Comparison of ENCODE assay signal across 24 mouse cellular contexts in genomic region chr17:58749000-58749399, GRCm38 (mm10).
DNase-seq lines count a peak whose midpoint lies in the region; ATAC-seq and TF ChIP-seq lines count a peak whose summit lies in the region.
"Had no signal": no experiment of that assay in that cellular context is flagged by ENCODE, and none has a peak within 500 bp of the region (broad histone marks: within the 10 kb centered on the region; RNA-seq: fewer than 3 reads in every experiment).

No protein-coding gene starts in this region.

- DNase-seq in cerebellum, adult 9-11 months, result peak; percentile 2
- no peak for DNase-seq in cerebellum, adult 11-12 months
- DNase-seq in forebrain, embryonic 14.5 days (ENCODE audit: low spot score), result peak; percentile 14
- DNase-seq in hindbrain, postnatal 0 days (ENCODE audit: low spot score), result peak; percentile 41
- DNase-seq in brain, embryonic 14.5 days (ENCODE audit: low read depth), result peak; percentile 22
- DNase-seq: adrenal gland, postnatal 10 days; embryo, embryonic 11 days; gastrocnemius, postnatal 25 days; heart, adult 18-20 months; heart, postnatal 4 days; kidney, postnatal 14 days; lung, embryonic 14.5 days; thymus, postnatal 4 days had no signal

- no peak overlapping the region for H3K4me2 ChIP-seq in forebrain, embryonic 14.5 days (ENCODE audit: low read length)
- H3K4me2 ChIP-seq in forebrain, embryonic 16.5 days (ENCODE audit: low read length), result no peak overlapping the region
- H3K4me2 ChIP-seq in hindbrain, postnatal 0 days (ENCODE audit: low read depth, low read length), result no peak overlapping the region
- H3K4me2 ChIP-seq in hindbrain, embryonic 13.5 days, result no peak overlapping the region
- H3K4me2 ChIP-seq: embryonic facial prominence, embryonic 12.5 days; heart, embryonic 11.5 days; limb, embryonic 12.5 days; liver, embryonic 15.5 days; lung, embryonic 14.5 days; midbrain, embryonic 11.5 days; neural tube, embryonic 13.5 days had no signal

- no peak for TF ChIP-seq POLR2A in brain, embryonic 14.5 days (IDR thresholded peaks at IDR 0.05; ENCODE audit: borderline replicate concordance, extremely low read depth, insufficient read depth, insufficient read length, poor library complexity, severe bottlenecking)

- H3K4me3 ChIP-seq in forebrain, embryonic 14.5 days (ENCODE audit: low read depth, low read length), result no peak overlapping the region
- no peak overlapping the region for H3K4me3 ChIP-seq in forebrain, embryonic 16.5 days (replicated peaks; ENCODE audit: low read length)
- no peak overlapping the region for H3K4me3 ChIP-seq in hindbrain, postnatal 0 days (ENCODE audit: low read length)
- no peak overlapping the region for H3K4me3 ChIP-seq in hindbrain, embryonic 13.5 days
- H3K4me3 ChIP-seq: embryonic facial prominence, embryonic 12.5 days; limb, embryonic 12.5 days; liver, embryonic 15.5 days; neural tube, embryonic 13.5 days had no signal

- H3K9ac ChIP-seq in forebrain, embryonic 14.5 days (ENCODE audit: low read length), result no peak overlapping the region
- H3K9ac ChIP-seq in forebrain, embryonic 16.5 days (replicated peaks; ENCODE audit: low read depth, low read length), result no peak overlapping the region
- no peak overlapping the region for H3K9ac ChIP-seq in hindbrain, postnatal 0 days (replicated peaks; ENCODE audit: low read length)
- no peak overlapping the region for H3K9ac ChIP-seq in hindbrain, embryonic 13.5 days
- H3K9ac ChIP-seq: embryonic facial prominence, embryonic 12.5 days; limb, embryonic 12.5 days; liver, embryonic 15.5 days; lung, embryonic 14.5 days; neural tube, embryonic 13.5 days had no signal

- no peak for ATAC-seq in forebrain, embryonic 14.5 days
- ATAC-seq in forebrain, embryonic 16.5 days, result no peak
- ATAC-seq in hindbrain, postnatal 0 days, result peak; percentile 67
- ATAC-seq in hindbrain, embryonic 13.5 days (ENCODE audit: low FRiP score), result no peak
- ATAC-seq: intestine, postnatal 0 days; Patski had no signal

- no peak for TF ChIP-seq CTCF in hindbrain, postnatal 0 days (IDR thresholded peaks at IDR 0.05; ENCODE audit: low read depth)
- no peak for TF ChIP-seq CTCF in brain, embryonic 14.5 days (IDR thresholded peaks at IDR 0.05; ENCODE audit: borderline replicate concordance, extremely low read depth, insufficient read depth, insufficient read length)

- H3K36me3 ChIP-seq in forebrain, embryonic 14.5 days (ENCODE audit: control insufficient read depth, insufficient read depth, low read length), result no peaks in the 10 kb centered on the region
- H3K36me3 ChIP-seq in forebrain, embryonic 16.5 days (ENCODE audit: control insufficient read depth, insufficient read depth), result no peaks in the 10 kb centered on the region
- H3K36me3 ChIP-seq in hindbrain, postnatal 0 days (ENCODE audit: insufficient read depth, low read length), result no peaks in the 10 kb centered on the region
- no peaks in the 10 kb centered on the region for H3K36me3 ChIP-seq in hindbrain, embryonic 13.5 days
- H3K36me3 ChIP-seq: embryonic facial prominence, embryonic 12.5 days; G1E; limb, embryonic 12.5 days; liver, embryonic 15.5 days; neural tube, embryonic 13.5 days had no signal

- no peak overlapping the region for H3K27ac ChIP-seq in forebrain, embryonic 14.5 days (ENCODE audit: low read depth, low read length)
- no peak overlapping the region for H3K27ac ChIP-seq in forebrain, embryonic 16.5 days (ENCODE audit: low read length)
- no peak overlapping the region for H3K27ac ChIP-seq in hindbrain, postnatal 0 days
- no peak overlapping the region for H3K27ac ChIP-seq in hindbrain, embryonic 13.5 days
- H3K27ac ChIP-seq: embryonic facial prominence, embryonic 12.5 days; limb, embryonic 12.5 days; liver, embryonic 15.5 days; neural tube, embryonic 13.5 days had no signal

- H3K9me3 ChIP-seq in forebrain, embryonic 14.5 days (replicated peaks; ENCODE audit: control insufficient read depth, low read length), result no peaks in the 10 kb centered on the region
- H3K9me3 ChIP-seq in forebrain, embryonic 16.5 days (ENCODE audit: control insufficient read depth, low read length), result no peaks in the 10 kb centered on the region
- H3K9me3 ChIP-seq in hindbrain, postnatal 0 days (ENCODE audit: low read length), result no peaks in the 10 kb centered on the region
- H3K9me3 ChIP-seq in hindbrain, embryonic 13.5 days, result no peaks in the 10 kb centered on the region
- H3K9me3 ChIP-seq: embryonic facial prominence, embryonic 12.5 days; limb, embryonic 12.5 days; liver, embryonic 15.5 days; neural tube, embryonic 13.5 days had no signal

- no peaks in the 10 kb centered on the region for H3K27me3 ChIP-seq in forebrain, embryonic 14.5 days (replicated peaks; ENCODE audit: control insufficient read depth, insufficient read depth, low read length)
- H3K27me3 ChIP-seq in forebrain, embryonic 16.5 days (replicated peaks; ENCODE audit: control insufficient read depth, insufficient read depth, low read length), result no peaks in the 10 kb centered on the region
- H3K27me3 ChIP-seq in hindbrain, postnatal 0 days (ENCODE audit: insufficient read depth, low read length), result no peaks in the 10 kb centered on the region
- no peaks in the 10 kb centered on the region for H3K27me3 ChIP-seq in hindbrain, embryonic 13.5 days
- H3K27me3 ChIP-seq: embryonic facial prominence, embryonic 12.5 days; limb, embryonic 12.5 days; liver, embryonic 15.5 days; neural tube, embryonic 13.5 days; Patski had no signal

- H3K4me1 ChIP-seq in forebrain, embryonic 14.5 days (ENCODE audit: control insufficient read depth, insufficient read depth, low read length), result no peaks in the 10 kb centered on the region
- H3K4me1 ChIP-seq in forebrain, embryonic 16.5 days (replicated peaks; ENCODE audit: control insufficient read depth, insufficient read depth, low read length), result no peaks in the 10 kb centered on the region; the same call in 1 of the 2 replicates
- H3K4me1 ChIP-seq in hindbrain, postnatal 0 days (ENCODE audit: insufficient read depth, low read length), result no peaks in the 10 kb centered on the region
- H3K4me1 ChIP-seq in hindbrain, embryonic 13.5 days (replicated peaks), result no peaks in the 10 kb centered on the region
- H3K4me1 ChIP-seq: embryonic facial prominence, embryonic 12.5 days; limb, embryonic 12.5 days; liver, embryonic 15.5 days; neural tube, embryonic 13.5 days had no signal
